Mouse (Mus musculus) Patski (cell line): ENCODE results near the gene Trim33. TPM values are rescaled to one million over a fixed set of nuclear protein-coding genes. Genes with fewer than 3 reads are reported as not detected.

Experiments
- ATAC-seq: fragments of 100-300 bp; one replicate; pipeline ENCODE4 v1.8.0; 2021
- CTCF ChIA-PET: fragments of 350-600 bp; sonication (Branson Sonifier 250); formaldehyde crosslinking; loops from one replicate; lab custom pipeline; 2022; ENCODE audit warnings: inconsistent platforms; lab: Charles Lee
- POLR2A ChIA-PET: fragments of 350-600 bp; sonication (Branson Sonifier 250); formaldehyde crosslinking; loops from one replicate; lab custom pipeline; 2022; ENCODE audit warnings: antibody characterized with exemption, inconsistent platforms; lab: Charles Lee
- DNase-seq: peaks from one replicate; pipeline ENCODE4 v3.0.0-alpha.2; 2011; ENCODE audit warnings: low read depth, low spot score
- H3K27me3 ChIP-seq: fragments of 371-371 bp; one replicate; pipeline ENCODE4 v1.5.1; 2021
- CTCF ChIP-seq: fragments of 100-300 bp; IDR thresholded peaks from one replicate; pipeline ENCODE4 v1.5.1; 2021
- in situ Hi-C: fragments of 300-500 bp; cut with MboI; formaldehyde crosslinking; loops from 3 replicates; pipeline ENCODE4 v1.11.1; 2018; ENCODE audit warnings: low pct_unique_long_range_greater_than_20kb, mixed read lengths
- polyA plus RNA-seq: library from polyadenylated mRNA; unstranded; gene quantifications from one replicate; pipeline ENCODE4 v1.2.3, GENCODE M21; 2021

Trim33 gene
- polyA plus RNA-seq, 1 experiment from 2014 or later = 47.3 TPM

DNA sequence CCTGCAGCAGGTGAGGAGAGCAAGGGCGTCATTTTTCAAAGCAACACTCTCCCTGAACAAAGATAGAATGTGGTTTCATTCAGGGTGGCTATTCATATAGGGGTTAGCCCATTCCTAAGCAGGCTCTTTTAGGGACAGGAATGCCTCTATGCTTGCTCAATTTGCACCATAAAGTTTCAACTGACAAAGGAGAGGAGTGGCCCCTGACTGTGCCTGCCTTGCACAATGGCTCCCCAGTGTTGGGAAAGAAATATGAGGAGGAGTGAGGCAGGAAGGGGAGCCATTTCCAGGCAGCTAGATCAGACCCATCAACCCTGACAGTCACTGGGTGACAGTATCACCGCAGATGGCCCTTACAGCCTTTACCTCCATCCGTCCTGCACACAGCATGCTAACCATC, 100.3 kb downstream of the Trim33 start:
- POLR2A ChIA-PET = interaction anchor here (0.6 kb wide), 1 partner anchor 840 kb away, joined by 3 read pairs; no protein-coding TSS in a partner anchor
- no peak for ATAC-seq
- TF ChIP-seq CTCF = no peak
- no peaks in the 10 kb centered on the region for H3K27me3 ChIP-seq
- DNase-seq = no peak
- CTCF ChIA-PET = no interaction called here
- in situ Hi-C loops = loop anchor here (10.0 kb wide), 1 partner anchor 155 kb away; no protein-coding TSS in a partner anchor

- CTCF ChIA-PET = no interaction called here
Measured at GRCm38 (mm10) chr3:103380814-103381213, 101.7 kb downstream of the Trim33 start.

GRCm38 (mm10) chr3:103381441-103381840, 102.3 kb downstream of the Trim33 start:
- CTCF ChIA-PET = no interaction called here
- in situ Hi-C loops = no loop called here
- ATAC-seq (no peak), DNase-seq (no peak)
- POLR2A ChIA-PET = no interaction called here
- no peak for TF ChIP-seq CTCF
- H3K27me3 ChIP-seq = no peaks in the 10 kb centered on the region

More at GRCm38 (mm10) chr3:103380814-103381213, 101.7 kb downstream of the Trim33 start:
- POLR2A ChIA-PET = no interaction called here
- no peak for TF ChIP-seq CTCF
- no peak for DNase-seq
- H3K27me3 ChIP-seq = no peaks in the 10 kb centered on the region
- in situ Hi-C loops = no loop called here
- ATAC-seq = no peak

DNA sequence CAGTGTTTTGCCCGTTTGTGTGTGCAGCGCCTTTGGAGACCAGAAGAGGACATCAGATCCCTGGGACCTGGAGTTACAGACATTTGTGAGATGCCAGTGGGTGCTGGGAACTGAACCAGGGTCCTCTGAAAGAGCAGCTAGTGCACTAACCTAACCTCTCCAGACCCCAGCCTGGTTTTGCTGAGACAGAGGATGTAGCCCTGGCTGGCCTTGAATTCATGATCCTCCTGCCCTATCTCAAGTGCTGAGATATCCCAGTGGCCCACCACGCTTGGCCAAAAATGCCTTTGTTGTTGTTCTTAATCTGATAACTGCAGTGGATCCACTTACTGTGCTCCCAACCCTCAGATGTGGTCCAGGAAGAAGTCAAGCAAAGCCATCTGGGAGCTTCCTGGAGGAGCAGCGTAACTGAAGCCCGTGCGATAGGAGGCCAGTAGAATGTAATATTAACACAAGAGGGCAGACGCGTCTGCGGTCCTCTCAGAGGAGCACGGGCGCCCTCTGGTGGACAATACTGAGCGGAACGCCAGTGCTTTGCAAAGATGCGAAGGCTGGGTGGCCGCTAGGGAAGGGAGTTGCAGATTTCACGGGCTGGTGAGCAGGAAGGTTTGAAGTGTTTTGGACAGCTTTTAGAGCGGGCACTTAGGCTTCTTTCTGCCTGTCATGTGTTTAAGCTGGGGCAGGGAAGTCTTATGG, 103.9 kb downstream of the Trim33 start:
- in situ Hi-C loops = no loop called here
- ChIA-PET CTCF (interaction anchor here (0.6 to 2.5 kb wide), 11 partner anchors 8 to 384 kb away, joined by 3 to 10 read pairs (median 4); partner anchors contain the start of gene Olfml3), POLR2A (interaction anchor here (0.6 kb wide), 1 partner anchor 266 kb away, joined by 3 read pairs; no protein-coding TSS in a partner anchor)
- TF ChIP-seq CTCF = peak; percentile 100
- ATAC-seq = peak; percentile 81
- peak; percentile 81 for DNase-seq
- no peaks in the 10 kb centered on the region for H3K27me3 ChIP-seq

DNA sequence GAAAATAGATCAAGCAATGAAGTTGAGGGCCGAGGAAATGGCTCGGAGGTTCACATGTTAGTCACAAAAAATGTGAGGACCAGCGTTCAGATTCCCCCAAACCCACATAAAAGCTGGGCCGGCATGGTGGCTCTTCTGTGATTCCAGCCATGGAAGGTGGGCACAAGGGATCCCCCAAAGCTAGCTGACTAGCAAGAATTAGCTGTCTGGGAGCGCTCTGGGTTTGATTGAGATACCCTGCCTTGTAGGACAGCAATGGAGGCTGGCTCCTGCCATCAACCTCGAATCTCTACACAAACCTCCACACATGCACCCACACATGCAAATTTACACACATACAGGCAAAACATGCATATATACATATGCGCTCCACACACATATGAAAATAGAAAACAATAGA, 105.4 kb downstream of the Trim33 start:
- ATAC-seq (no peak), DNase-seq (no peak)
- CTCF ChIA-PET = interaction anchor here (1.3 to 2.5 kb wide), 4 partner anchors 13 to 353 kb away, joined by 4 to 10 read pairs (median 4); partner anchors contain the start of gene Olfml3
- no peaks in the 10 kb centered on the region for H3K27me3 ChIP-seq
- in situ Hi-C loops = no loop called here
- TF ChIP-seq CTCF = no peak
- POLR2A ChIA-PET = no interaction called here

DNA sequence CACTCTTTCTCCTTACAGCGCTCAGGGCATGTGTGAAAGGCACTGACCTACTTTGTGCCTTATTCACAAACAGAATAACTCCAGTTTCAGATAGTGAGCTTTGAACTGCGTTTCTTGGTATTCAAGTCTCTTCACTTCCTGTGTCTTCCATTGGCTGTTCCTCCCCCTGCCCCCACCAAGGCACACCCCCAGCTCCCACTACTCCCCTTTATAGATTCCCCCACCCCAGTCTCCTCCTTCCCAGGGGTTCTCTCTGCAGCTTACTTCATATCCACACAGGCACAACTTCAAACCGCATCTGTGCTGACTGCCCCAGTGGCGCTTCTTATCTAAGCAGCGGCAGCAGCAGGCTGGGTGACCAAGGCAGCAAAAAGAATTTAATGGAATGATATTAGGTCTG, 105.9 kb downstream of the Trim33 start:
- ChIA-PET CTCF (interaction anchor here (1.1 to 2.5 kb wide), 5 partner anchors 13 to 353 kb away, joined by 3 to 10 read pairs (median 4); partner anchors contain the start of gene Olfml3), POLR2A (no interaction called here)
- H3K27me3 ChIP-seq = no peaks in the 10 kb centered on the region
- no peak for TF ChIP-seq CTCF
- DNase-seq = no peak
- ATAC-seq = no peak
- in situ Hi-C loops = no loop called here

GRCm38 (mm10) chr3:103385383-103386291, 106.5 kb downstream of the Trim33 start:
- no peaks in the 10 kb centered on the region for H3K27me3 ChIP-seq
- no peak for TF ChIP-seq CTCF
- ChIA-PET POLR2A (no interaction called here), CTCF (interaction anchor here (1.1 to 2.0 kb wide), 4 partner anchors 11 to 216 kb away, joined by 3 to 10 read pairs (median 4); no protein-coding TSS in a partner anchor)
- in situ Hi-C loops = no loop called here
- no peak for ATAC-seq
- DNase-seq = no peak

- no peak for DNase-seq
- no peaks in the 10 kb centered on the region for H3K27me3 ChIP-seq
- no peak for ATAC-seq
- ChIA-PET CTCF (interaction anchor here (1.1 to 1.9 kb wide), 2 partner anchors 12 to 19 kb away, joined by 3 to 10 read pairs; no protein-coding TSS in a partner anchor), POLR2A (no interaction called here)
- in situ Hi-C loops = no loop called here
- TF ChIP-seq CTCF = peak; percentile 58
Measured at GRCm38 (mm10) chr3:103386292-103387031, 107.4 kb downstream of the Trim33 start.

DNA sequence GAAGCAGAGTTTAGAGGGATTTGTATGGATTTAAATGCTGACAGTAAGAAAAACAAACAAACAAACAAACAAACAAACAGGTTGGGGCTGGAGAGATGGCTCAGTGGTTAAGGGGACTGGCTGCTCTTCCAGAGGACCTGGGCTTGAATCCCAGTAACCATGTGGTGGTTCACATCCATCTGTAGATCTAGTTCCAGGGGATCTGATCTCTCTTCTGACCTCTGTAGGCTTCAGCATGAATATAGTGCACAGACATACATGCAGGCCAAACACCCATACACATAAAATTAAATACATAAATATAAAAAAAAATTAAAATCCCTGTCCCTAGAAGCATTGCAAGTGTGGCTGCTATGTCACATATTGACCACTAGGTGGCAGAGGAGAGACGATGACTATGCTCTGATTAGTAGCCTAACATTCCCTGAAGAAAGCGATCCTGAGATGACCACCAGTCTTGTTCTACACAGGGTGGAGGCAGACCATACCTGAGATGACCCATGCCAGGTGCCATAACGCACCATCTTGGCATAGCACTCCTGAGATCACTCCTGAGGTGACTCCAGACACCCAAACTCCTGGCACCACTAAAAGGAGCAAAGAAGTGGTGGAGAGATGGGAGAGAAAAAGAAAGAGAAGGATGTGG, 113.6 kb downstream of the Trim33 start:
- TF ChIP-seq CTCF = peak; percentile 94
- in situ Hi-C loops = loop anchor here (5.0 kb wide), 1 partner anchor 345 kb away; the partner anchor contains the start of genes Gm10964 and Olfml3
- DNase-seq (no peak), ATAC-seq (peak; percentile 47)
- CTCF ChIA-PET = interaction anchor here (1.0 to 2.4 kb wide), 13 partner anchors 9 to 346 kb away, joined by 3 to 13 read pairs (median 6); partner anchors contain the start of genes Gm10964 and Olfml3
- H3K27me3 ChIP-seq = no peaks in the 10 kb centered on the region
- POLR2A ChIA-PET = no interaction called here
